Mouse (Mus musculus): ENCODE data around the gene Gm26566. TPM values are rescaled to one million over a fixed set of nuclear protein-coding genes. Genes with fewer than 3 reads are reported as not detected.
"Not testable (repeated sequence)": the region's sequence is repeated elsewhere in the genome, so short reads cannot be mapped to it uniquely, and the experiment has no call there.

Gm26566 gene
- polyA plus RNA-seq, 1 experiment from 2014 or later, result 0.25 TPM

DNA sequence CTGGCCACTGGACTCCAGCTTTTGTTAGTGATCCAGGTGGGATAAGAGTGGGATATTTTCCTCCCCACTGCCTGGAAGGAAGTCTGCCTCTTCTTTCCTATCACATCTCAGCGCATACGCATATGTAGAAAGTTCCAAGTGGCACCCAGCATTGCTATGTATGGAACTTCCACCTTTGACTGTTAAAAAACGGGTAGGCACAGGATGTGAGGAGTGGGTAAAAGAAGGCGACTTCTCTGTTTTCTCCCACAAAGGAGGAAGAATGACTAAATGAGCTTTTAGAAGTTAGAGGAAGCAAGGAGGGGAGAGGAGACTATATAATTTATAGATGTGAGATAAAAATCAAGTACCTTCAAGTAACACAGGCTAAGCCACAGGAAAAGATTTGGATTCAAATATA, 19.8 kb downstream of the Gm26566 start:
- Histone ChIP-seq H3K4me1 (replicated peaks) (no peaks in the 10 kb centered on the region), H3K36me3 (no peaks in the 10 kb centered on the region), H3K9me3 (replicated peaks) (no peaks in the 10 kb centered on the region), H3K27ac (no peak overlapping the region), H3K27me3 (no peaks in the 10 kb centered on the region), H3K9ac (no peak overlapping the region), H3K4me2 (no peak overlapping the region), H3K4me3 (replicated peaks) (no peak overlapping the region)
- no peak for ATAC-seq (ENCODE audit: low read depth)
- WGBS (ENCODE audit: insufficient replicate concordance), result 38% methylated on average over 4 of the region's 4 CpGs
- DNase-seq, result no peak

GRCm38 (mm10) chr4:88742771-88743371, 21.3 kb downstream of the Gm26566 start:
- H3K27me3 ChIP-seq, result no peaks in the 10 kb centered on the region
- H3K4me1 ChIP-seq (replicated peaks), result no peaks in the 10 kb centered on the region
- H3K27ac ChIP-seq, result no peak overlapping the region
- no peak for ATAC-seq (ENCODE audit: low read depth)
- no peak overlapping the region for H3K4me3 ChIP-seq (replicated peaks)
- H3K9ac ChIP-seq, result no peak overlapping the region
- 57% methylated on average over 7 of the region's 7 CpGs for WGBS (ENCODE audit: insufficient replicate concordance)
- no peaks in the 10 kb centered on the region for H3K9me3 ChIP-seq (replicated peaks)
- no peak for DNase-seq
- H3K4me2 ChIP-seq, result no peak overlapping the region
- no peaks in the 10 kb centered on the region for H3K36me3 ChIP-seq

DNA sequence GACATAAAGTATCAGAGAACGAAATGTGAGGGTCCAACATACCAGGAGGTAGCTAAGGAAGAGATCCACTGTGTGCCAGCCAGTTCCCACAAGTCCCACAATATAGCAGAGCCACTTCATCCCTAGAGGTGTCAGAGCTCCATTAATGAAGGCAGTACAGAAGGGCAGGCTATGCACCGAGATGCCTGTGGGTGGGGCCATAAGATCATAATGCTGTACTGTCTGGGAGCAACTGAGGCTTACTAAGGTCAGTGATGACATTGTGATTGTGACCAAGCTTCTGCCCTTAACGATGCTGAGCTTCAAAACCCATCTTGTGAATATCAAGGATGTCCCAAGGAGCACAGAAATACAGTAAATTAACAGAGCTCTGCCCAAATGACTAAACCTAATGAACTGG, 22.6 kb downstream of the Gm26566 start:
- H3K9me3 ChIP-seq (replicated peaks), result no peaks in the 10 kb centered on the region
- no peak for ATAC-seq (ENCODE audit: low read depth)
- H3K4me3 ChIP-seq (replicated peaks), result no peak overlapping the region
- no peak overlapping the region for H3K4me2 ChIP-seq
- no peaks in the 10 kb centered on the region for H3K4me1 ChIP-seq (replicated peaks)
- 47% methylated on average over 3 of the region's 3 CpGs for WGBS (ENCODE audit: insufficient replicate concordance)
- H3K36me3 ChIP-seq, result no peaks in the 10 kb centered on the region
- H3K27me3 ChIP-seq, result 0 out of 2 replicates have a peak, but pooled peaks cover 3% of the 10 kb centered on the region
- H3K27ac ChIP-seq, result no peak overlapping the region
- H3K9ac ChIP-seq, result no peak overlapping the region
- no peak for DNase-seq

- Histone ChIP-seq H3K4me3 (replicated peaks) (no peak overlapping the region), H3K4me1 (replicated peaks) (no peaks in the 10 kb centered on the region), H3K4me2 (no peak overlapping the region), H3K9ac (no peak overlapping the region), H3K27ac (no peak overlapping the region), H3K36me3 (no peaks in the 10 kb centered on the region), H3K9me3 (replicated peaks) (no peaks in the 10 kb centered on the region), H3K27me3 (0 out of 2 replicates have a peak, but pooled peaks cover 3% of the 10 kb centered on the region)
- ATAC-seq (ENCODE audit: low read depth) (no peak), DNase-seq (no peak)
- 53% methylated on average over 6 of the region's 6 CpGs for WGBS (ENCODE audit: insufficient replicate concordance)
Measured at GRCm38 (mm10) chr4:88749926-88750325, 28.3 kb downstream of the Gm26566 start.

DNA sequence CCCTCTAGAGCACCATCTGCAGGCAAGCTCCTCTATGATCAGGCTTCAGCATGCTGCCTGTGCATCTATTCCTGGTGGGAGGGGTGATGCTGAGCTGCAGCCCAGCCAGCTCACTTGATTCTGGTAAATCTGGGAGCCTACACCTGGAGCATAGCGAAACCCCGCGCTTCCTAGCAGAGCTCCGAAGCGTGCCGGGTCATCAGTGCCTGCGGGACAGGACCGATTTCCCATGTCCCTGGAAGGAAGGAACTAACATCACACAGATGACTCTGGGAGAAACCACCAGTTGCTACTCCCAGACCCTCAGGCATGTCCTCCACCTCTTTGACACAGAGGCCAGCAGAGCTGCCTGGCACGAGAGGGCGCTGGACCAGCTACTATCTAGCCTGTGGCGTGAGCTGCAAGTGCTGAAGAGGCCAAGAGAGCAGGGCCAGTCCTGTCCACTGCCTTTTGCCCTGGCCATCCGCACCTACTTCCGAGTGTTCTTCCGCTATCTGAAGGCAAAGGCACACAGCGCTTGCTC, 33.3 kb downstream of the Gm26566 start, which contains the start of gene Gm13271:
Gene Gm13271, plus strand, starts transcription at position 51 of the 523 bp plus-strand sequence.
- H3K27me3 ChIP-seq; DNase-seq; H3K36me3 ChIP-seq; H3K9ac ChIP-seq; ATAC-seq (ENCODE audit: low read depth); H3K4me2 ChIP-seq; H3K4me3 ChIP-seq (replicated peaks); H3K9me3 ChIP-seq (replicated peaks); H3K27ac ChIP-seq; H3K4me1 ChIP-seq (replicated peaks): not testable (repeated sequence)
- WGBS (ENCODE audit: insufficient replicate concordance), result 68% methylated on average over 15 of the region's 15 CpGs

DNA sequence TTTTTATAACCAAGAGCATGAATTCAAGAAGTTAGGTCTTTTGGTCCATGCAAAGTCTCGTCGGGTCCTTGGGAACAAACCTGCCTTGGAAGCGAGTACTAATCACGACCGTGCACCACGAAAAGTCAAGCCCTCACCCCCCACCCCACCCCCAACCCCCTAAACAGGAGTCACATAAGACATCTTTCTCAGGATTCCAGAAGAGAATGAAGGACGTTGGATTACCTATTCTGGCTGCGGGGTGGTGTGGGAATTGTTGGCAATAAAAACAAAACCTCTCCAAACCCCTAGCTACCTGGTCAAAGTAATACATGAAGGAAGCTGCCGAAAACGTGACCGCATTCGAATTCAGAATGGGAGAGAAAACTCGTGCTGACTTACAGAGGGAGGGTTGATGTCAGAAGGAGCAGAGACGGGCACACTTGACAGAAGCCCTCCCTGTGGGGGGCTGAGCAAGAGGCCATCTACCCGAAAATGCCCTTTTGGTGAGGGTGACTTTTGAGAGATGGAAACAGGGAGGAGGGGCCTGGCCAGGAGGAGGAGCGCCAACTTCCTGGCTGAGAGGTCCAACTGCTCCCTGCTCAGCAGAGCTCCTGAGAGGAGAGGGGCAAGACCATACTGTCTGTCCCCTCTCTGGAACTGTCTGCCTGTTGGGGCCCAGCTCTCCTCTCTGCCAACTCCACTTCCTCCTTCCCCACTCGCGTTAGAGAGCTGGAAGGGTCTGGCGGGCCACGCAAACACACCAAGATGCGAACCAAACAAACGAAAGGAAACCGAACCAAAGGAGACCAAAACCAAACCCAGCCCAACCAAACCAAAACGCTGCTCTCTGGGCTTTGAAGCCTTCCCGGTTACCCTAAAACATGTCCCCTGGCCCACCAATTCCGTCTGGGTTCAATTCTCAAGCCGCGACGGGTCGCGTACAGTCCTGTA, 35.2 kb downstream of the Gm26566 start:
- peak overlapping the region; percentile 73 for H3K4me2 ChIP-seq
- H3K27me3 ChIP-seq; ATAC-seq (ENCODE audit: low read depth); DNase-seq; H3K9me3 ChIP-seq (replicated peaks); H3K4me1 ChIP-seq (replicated peaks); H3K36me3 ChIP-seq: not testable (repeated sequence)
- peak overlapping the region; percentile 65 for H3K4me3 ChIP-seq (replicated peaks)
- peak overlapping the region; percentile 68 for H3K9ac ChIP-seq
- H3K27ac ChIP-seq, result peak overlapping the region; percentile 84
- WGBS (ENCODE audit: insufficient replicate concordance), result 9% methylated on average over 29 of the region's 31 CpGs

GRCm38 (mm10) chr4:88757628-88758031, 36.0 kb downstream of the Gm26566 start:
- ATAC-seq (ENCODE audit: low read depth), result peak; percentile 100
- WGBS (ENCODE audit: insufficient replicate concordance), result under 1% methylated on average over 21 of the region's 21 CpGs

DNA sequence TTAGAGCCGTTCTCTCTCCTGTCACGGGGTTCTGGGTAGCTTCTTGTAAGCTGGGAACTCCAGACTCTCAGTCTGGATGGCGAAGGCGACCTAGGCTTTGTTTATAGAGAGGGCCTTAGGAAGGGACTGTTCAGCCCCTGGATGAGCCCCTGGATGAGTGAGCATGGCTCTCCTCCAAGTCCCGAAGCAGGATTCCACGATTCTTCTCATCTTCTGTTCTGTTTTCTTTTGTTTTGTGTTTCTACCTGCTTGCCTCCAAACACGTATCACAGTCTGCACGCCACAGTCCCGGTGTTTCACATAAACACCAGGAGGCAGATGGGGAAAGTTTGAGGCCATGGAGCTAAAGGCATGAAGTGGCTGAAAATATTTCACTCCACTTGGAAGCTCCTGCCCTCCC, 37.1 kb downstream of the Gm26566 start:
- H3K36me3 ChIP-seq; H3K9ac ChIP-seq; DNase-seq; H3K4me3 ChIP-seq (replicated peaks); H3K4me2 ChIP-seq; H3K27me3 ChIP-seq; H3K4me1 ChIP-seq (replicated peaks); ATAC-seq (ENCODE audit: low read depth); H3K27ac ChIP-seq; H3K9me3 ChIP-seq (replicated peaks): not testable (repeated sequence)
- WGBS (ENCODE audit: insufficient replicate concordance), result 74% methylated on average over 9 of the region's 9 CpGs

More at GRCm38 (mm10) chr4:88757628-88758031, 36.0 kb downstream of the Gm26566 start:
- H3K9me3 ChIP-seq (replicated peaks); DNase-seq; H3K36me3 ChIP-seq; H3K27me3 ChIP-seq; H3K4me1 ChIP-seq (replicated peaks): not testable (repeated sequence)
- Histone ChIP-seq H3K9ac (peak overlapping the region; percentile 68), H3K4me2 (peak overlapping the region; percentile 73), H3K27ac (peak overlapping the region; percentile 84), H3K4me3 (replicated peaks) (peak overlapping the region; percentile 65)

- H3K4me3 ChIP-seq (replicated peaks), result peak within 1 kb of the TSS; percentile 43
- 0 out of 2 replicates have a peak within 1 kb of the TSS, but pooled peaks have one; percentile 17 for H3K9ac ChIP-seq
Measured at GRCm38 (mm10) chr4:88759610-88760268, 38.1 kb downstream of the Gm26566 start, which contains the start of gene Gm13283. Gm13283 (plus strand) TSS chr4:88760119.

DNA sequence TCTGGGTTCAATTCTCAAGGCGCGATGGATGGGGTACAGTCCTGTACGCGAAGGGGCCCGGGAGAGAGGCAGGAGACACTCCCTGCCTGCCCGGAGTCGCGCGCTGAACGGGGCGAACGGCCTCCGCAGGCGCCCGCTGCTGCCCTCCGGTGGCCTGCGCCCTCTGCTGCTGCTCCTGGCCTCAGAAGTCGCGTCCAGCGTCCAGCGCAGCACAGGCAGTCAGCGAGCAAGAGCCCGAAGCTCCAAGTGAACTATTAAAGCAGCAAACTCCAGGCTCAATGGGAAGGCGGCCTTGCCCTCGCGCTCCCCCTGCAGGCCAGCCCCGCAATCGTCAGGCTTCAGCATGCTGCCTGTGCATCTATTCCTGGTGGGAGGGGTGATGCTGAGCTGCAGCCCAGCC, 38.8 kb downstream of the Gm26566 start:
- not testable (repeated sequence) for H3K27me3 ChIP-seq; H3K4me1 ChIP-seq (replicated peaks); DNase-seq; ATAC-seq (ENCODE audit: low read depth); H3K9me3 ChIP-seq (replicated peaks); H3K36me3 ChIP-seq
- under 1% methylated on average over 26 of the region's 28 CpGs for WGBS (ENCODE audit: insufficient replicate concordance)
- H3K4me2 ChIP-seq, result peak overlapping the region; percentile 59
- peak overlapping the region; percentile 23; the same call in 1 of the 2 replicates for H3K27ac ChIP-seq
- 0 out of 2 replicates have a peak overlapping the region, but pooled peaks have one; percentile 17 for H3K9ac ChIP-seq
- peak overlapping the region; percentile 43 for H3K4me3 ChIP-seq (replicated peaks)

More at GRCm38 (mm10) chr4:88759610-88760268, 38.1 kb downstream of the Gm26566 start, which contains the start of gene Gm13283:
- Histone ChIP-seq H3K4me2 (peak within 1 kb of the TSS; percentile 59), H3K27ac (peak within 1 kb of the TSS; percentile 23; the same call in 1 of the 2 replicates)
- not testable (repeated sequence) for H3K36me3 ChIP-seq; H3K9me3 ChIP-seq (replicated peaks); H3K27me3 ChIP-seq; ATAC-seq (ENCODE audit: low read depth); H3K4me1 ChIP-seq (replicated peaks)
- WGBS (ENCODE audit: insufficient replicate concordance), result 13% methylated on average over 11 of the region's 14 CpGs
- peak; percentile 10 for DNase-seq

GRCm38 (mm10) chr4:88761776-88762175, 40.2 kb downstream of the Gm26566 start:
- H3K27me3 ChIP-seq; H3K27ac ChIP-seq; H3K36me3 ChIP-seq; DNase-seq; H3K9ac ChIP-seq; H3K9me3 ChIP-seq (replicated peaks); H3K4me1 ChIP-seq (replicated peaks); H3K4me3 ChIP-seq (replicated peaks); H3K4me2 ChIP-seq; ATAC-seq (ENCODE audit: low read depth): not testable (repeated sequence)
- 57% methylated on average over 6 of the region's 8 CpGs for WGBS (ENCODE audit: insufficient replicate concordance)

Measured in liver, embryonic 13.5 days (tissue).